Mouse (Mus musculus) G1E (cell line): ENCODE results near the gene Dtnbp1. TPM values are rescaled to one million over a fixed set of nuclear protein-coding genes. Genes with fewer than 3 reads are reported as not detected.

ENCODE experiments used
- ATAC-seq: 2 replicates; pipeline ENCODE4 v1.8.0; 2016; ENCODE audit warnings: mild to moderate bottlenecking; ENCODE audit not compliant: insufficient number of reproducible peaks, poor library complexity, low FRiP score, severe bottlenecking; ENCODE audit errors: extremely low read depth
- DNase-seq: peaks from one replicate; pipeline ENCODE4 v3.0.0; 2012; ENCODE audit warnings: low spot score
- H3K27me3 ChIP-seq: 2 replicates; pipeline ENCODE4 v1.6.1; 2012; ENCODE audit warnings: mild to moderate bottlenecking, low read length, inconsistent platforms; ENCODE audit not compliant: insufficient read depth
- H3K36me3 ChIP-seq: replicated peaks from 2 replicates; pipeline ENCODE3; 2012; ENCODE audit warnings: mild to moderate bottlenecking, inconsistent platforms
- H3K4me1 ChIP-seq: 2 replicates; pipeline ENCODE4 v1.6.1; 2012; ENCODE audit warnings: low read depth, low read length, inconsistent platforms, mixed read lengths; ENCODE audit not compliant: insufficient read depth
- H3K4me3 ChIP-seq: 2 replicates; pipeline ENCODE4 v1.5.1; 2012; ENCODE audit warnings: low read depth, mild to moderate bottlenecking, inconsistent platforms, low read length, moderate library complexity, mixed read lengths
- H3K9me3 ChIP-seq: replicated peaks from 2 replicates; pipeline ENCODE4 v1.6.1; 2012; ENCODE audit warnings: inconsistent platforms
- CTCF ChIP-seq: IDR thresholded peaks from 2 replicates; pipeline ENCODE4 v1.5.1; 2012; ENCODE audit warnings: low read depth, low read length, inconsistent platforms, mixed read lengths
- GATA1 ChIP-seq: IDR thresholded peaks from 2 replicates; pipeline ENCODE4 v1.6.1; 2012; ENCODE audit warnings: borderline replicate concordance, low read length, inconsistent platforms, mixed read lengths
- GATA2 ChIP-seq: IDR thresholded peaks from 2 replicates; pipeline ENCODE4 v1.6.1; 2012; ENCODE audit warnings: low read depth, low read length, inconsistent platforms, borderline replicate concordance
- POLR2AphosphoS5 ChIP-seq: IDR thresholded peaks from 2 replicates; pipeline ENCODE4 v1.6.1; 2012; ENCODE audit warnings: low read depth, low read length, inconsistent platforms; ENCODE audit not compliant: insufficient replicate concordance
- TAL1 ChIP-seq: conservative IDR thresholded peaks from 2 replicates; pipeline ENCODE4 v1.6.1; 2012; ENCODE audit warnings: low read depth, low read length, inconsistent platforms, mixed read lengths
- polyA plus RNA-seq: library from polyadenylated mRNA; stranded (reverse); fragments of >175 nt; gene quantifications from 2 replicates; pipeline ENCODE4 v1.2.3, GENCODE M21; 2012
- total RNA-seq, 2 experiments: library from RNA; stranded (forward) in 1 of 2; stranded (reverse) in 1 of 2; fragments of 200-1000 nt in 1 of 2; fragments of >200 nt in 1 of 2; fragmentation: Nextera tagmentation in 1 of 2; gene quantifications; 2 replicates each; pipeline ENCODE4 v1.2.3; 2014 to 2017

Gene Dtnbp1
- total RNA-seq (2014; fragmentation: Nextera tagmentation) (20.8 and 28.2 TPM in 2 replicates), total RNA-seq (2017) (33.3 and 36.6 TPM in 2 replicates), polyA plus RNA-seq (16.7 and 19.2 TPM in 2 replicates)

DNA sequence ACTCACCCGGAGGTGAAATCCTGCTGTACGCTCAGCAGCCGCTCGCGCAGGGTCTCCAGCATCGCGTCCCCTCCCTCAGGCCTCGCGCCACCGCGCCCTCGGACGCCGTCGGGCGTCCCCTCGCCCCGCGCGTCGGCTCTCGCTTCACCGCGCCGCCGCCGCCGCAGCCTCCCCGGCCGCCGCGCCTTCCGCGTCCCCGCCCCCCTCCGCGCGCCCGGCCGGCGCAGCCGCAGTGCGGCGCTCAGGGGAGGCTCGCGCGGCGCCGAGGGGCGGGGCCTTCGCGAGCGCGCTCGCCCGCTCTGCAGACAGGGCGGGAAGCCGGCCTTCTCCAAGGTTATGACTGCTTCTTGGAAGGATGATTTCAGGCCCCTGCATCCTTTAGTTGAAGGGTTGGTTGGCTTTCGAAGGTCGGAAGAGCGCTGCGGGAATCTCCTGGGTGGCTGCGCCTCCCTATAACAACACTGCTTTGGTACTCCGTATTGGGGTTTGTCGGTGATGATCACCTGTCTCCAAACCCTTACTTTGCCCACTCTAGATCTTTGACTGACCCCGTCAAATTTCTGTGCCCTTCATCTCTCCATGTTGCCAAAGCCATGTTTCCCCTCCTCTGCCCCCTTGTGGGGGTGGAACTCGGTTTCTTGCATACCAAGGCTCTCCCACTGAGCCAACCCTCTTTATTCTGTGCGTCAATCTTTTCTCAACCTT is at the start of gene Dtnbp1:
Gene Dtnbp1 (minus strand): TSS at position 237 of the 705 bp plus-strand sequence.
- ATAC-seq (peak; percentile 38; the same call in 1 of the 2 replicates), DNase-seq (peak; percentile 84)
- Histone ChIP-seq H3K27me3 (peaks cover 1% of the 10 kb centered on the region; the same call in 1 of the 2 replicates), H3K4me1 (peaks cover 20% of the 10 kb centered on the region), H3K4me3 (peak within 1 kb of the TSS; percentile 94), H3K9me3 (no peaks in the 10 kb centered on the region), H3K36me3 (peaks cover 21% of the 10 kb centered on the region)
- TF ChIP-seq CTCF (no peak), POLR2AphosphoS5 (no peak), GATA2 (no peak), TAL1 (no peak), GATA1 (no peak)

- ATAC-seq: no peak
- Histone ChIP-seq H3K27me3 (peaks cover 26% of the 10 kb centered on the region), H3K9me3 (no peaks in the 10 kb centered on the region), H3K36me3 (no peaks in the 10 kb centered on the region), H3K4me3 (no peak overlapping the region), H3K4me1 (no peaks in the 10 kb centered on the region)
- no peak for DNase-seq
- TF ChIP-seq CTCF (no peak), GATA2 (no peak), TAL1 (no peak), POLR2AphosphoS5 (no peak), GATA1 (no peak)
Measured at GRCm38 (mm10) chr13:45049261-45050020, 47.5 kb upstream of the Dtnbp1 start.

DNA sequence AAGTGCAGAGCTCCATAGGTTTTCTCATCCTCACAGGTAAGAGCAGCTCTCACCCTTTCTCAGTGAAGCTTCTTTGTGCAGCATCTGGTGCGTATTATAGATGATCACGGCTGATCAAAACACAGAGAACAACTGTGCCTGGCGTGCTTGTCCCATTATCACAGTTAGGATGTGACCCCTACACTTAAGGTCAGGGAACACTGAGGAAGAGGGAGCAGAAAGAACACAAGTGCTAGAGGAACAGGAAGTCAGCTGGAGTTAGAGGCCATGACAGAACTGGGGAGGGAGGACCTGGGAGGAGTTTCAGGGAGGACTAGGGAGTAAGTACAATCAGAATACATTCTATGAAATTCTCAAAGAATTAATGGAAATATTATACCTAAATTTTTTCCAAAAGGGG is 41.5 kb upstream of the Dtnbp1 start:
- ATAC-seq: no peak
- TF ChIP-seq GATA1 (no peak), CTCF (no peak)
- Histone ChIP-seq H3K4me3 (no peak overlapping the region), H3K27me3 (peaks cover 10% of the 10 kb centered on the region), H3K9me3 (no peaks in the 10 kb centered on the region), H3K36me3 (no peaks in the 10 kb centered on the region), H3K4me1 (no peaks in the 10 kb centered on the region)
- no peak for DNase-seq

DNA sequence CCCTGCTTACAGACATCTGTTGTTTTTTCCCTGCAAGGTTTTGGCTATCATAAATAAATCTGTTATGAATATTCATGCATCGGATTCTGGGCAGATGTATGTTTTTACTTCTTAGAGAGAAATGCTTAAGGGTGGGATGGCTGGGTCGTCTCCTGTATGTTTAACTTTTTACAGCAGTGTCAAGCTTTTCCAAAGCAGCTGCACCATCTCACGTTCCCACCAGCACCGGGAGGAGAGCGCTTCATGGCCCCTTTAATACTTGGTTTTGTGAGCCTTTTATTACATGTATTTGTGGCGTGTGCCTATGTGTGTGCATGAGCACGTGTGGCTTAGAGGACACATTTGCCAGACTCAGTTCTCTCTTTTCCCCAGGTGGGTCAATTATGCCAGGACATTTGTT is 38.8 kb upstream of the Dtnbp1 start:
- no peaks in the 10 kb centered on the region for H3K4me1 ChIP-seq
- no peak for TF ChIP-seq CTCF
- no peak for TF ChIP-seq TAL1
- TF ChIP-seq GATA1: no peak
- TF ChIP-seq POLR2AphosphoS5: no peak
- TF ChIP-seq GATA2: no peak
- ATAC-seq: no peak
- H3K36me3 ChIP-seq: no peaks in the 10 kb centered on the region
- peaks cover 11% of the 10 kb centered on the region for H3K27me3 ChIP-seq
- no peak overlapping the region for H3K4me3 ChIP-seq
- H3K9me3 ChIP-seq: no peaks in the 10 kb centered on the region
- no peak for DNase-seq

DNA sequence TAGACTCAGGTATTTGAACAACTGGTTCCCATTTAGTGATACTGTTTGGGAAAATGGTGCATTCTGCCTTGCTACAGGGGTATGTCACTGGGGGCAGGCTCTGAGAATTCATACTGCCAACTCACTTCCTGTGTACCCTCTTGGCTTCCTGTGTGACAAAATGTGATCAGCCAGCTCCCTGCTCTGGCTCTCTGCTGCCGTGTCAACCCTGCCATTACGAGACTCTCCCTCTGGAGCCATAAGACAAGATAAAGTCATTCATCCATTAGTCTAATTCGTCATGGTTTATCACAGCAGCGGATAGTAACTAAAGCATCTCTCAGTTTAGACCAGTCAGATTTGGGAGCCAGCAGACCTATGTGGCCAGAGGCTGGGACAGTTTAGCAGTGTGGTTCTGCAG is 38.2 kb upstream of the Dtnbp1 start:
- Histone ChIP-seq H3K36me3 (no peaks in the 10 kb centered on the region), H3K27me3 (peaks cover 13% of the 10 kb centered on the region), H3K9me3 (no peaks in the 10 kb centered on the region), H3K4me1 (no peaks in the 10 kb centered on the region), H3K4me3 (no peak overlapping the region)
- no peak for TF ChIP-seq POLR2AphosphoS5
- no peak for TF ChIP-seq CTCF
- TF ChIP-seq GATA2: no peak
- no peak for TF ChIP-seq GATA1
- TF ChIP-seq TAL1: no peak
- DNase-seq (no peak), ATAC-seq (no peak)

DNA sequence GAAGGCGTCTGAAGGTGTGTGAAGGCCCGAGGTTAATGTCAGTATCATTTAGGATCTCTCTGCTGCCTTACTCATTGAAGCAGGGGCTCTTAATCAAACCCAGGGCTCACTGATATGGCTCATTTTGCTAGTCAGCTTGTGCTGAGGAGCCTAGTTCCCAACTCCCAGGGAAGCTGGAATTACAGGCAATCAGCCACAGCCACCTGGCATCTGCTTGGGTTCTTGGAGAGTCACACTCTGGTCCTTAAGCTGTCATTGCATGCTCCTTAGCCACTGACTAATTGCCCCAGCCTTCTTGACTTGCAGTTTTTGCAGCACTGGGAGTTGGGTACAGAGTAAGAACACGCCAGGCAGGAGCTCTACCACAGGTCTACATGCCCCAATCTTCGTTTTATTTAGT is 34.5 kb upstream of the Dtnbp1 start:
- H3K4me1 ChIP-seq: peaks cover 6% of the 10 kb centered on the region; the same call in 1 of the 2 replicates
- no peak overlapping the region for H3K4me3 ChIP-seq
- DNase-seq (no peak), ATAC-seq (no peak)
- H3K27me3 ChIP-seq: peaks cover 24% of the 10 kb centered on the region
- H3K36me3 ChIP-seq: no peaks in the 10 kb centered on the region
- H3K9me3 ChIP-seq: no peaks in the 10 kb centered on the region
- TF ChIP-seq POLR2AphosphoS5 (no peak), TAL1 (no peak)
